Mouse (Mus musculus): ENCODE data around the gene D430041D05Rik.

DNA sequence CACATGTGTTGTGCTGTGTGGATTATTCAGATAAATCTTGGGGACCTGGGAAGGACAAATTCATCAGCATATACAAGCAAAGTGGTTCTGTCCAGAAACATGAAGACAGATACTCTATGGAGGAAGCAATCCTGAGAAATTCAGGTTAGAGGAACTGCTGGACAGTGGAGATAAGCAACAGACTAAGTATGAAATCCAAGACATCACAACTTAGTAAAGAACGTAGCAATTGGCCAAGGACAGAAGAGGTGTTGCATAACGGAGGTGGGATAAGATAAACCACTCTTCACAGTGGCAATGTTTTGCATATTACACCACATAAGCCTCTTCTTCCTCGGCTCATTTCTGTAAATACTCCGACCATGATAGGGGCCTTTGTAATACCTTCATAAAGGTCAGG, 10.0 kb upstream of the D430041D05Rik start:
- TF ChIP-seq CTCF (IDR thresholded peaks at IDR 0.05; ENCODE audit: low read depth) = no peak
- no peak for TF ChIP-seq EP300 (optimal IDR thresholded peaks at IDR 0.05)
